Mouse (Mus musculus) spleen, adult 2 months (tissue): Measurements from ENCODE around the gene Slc44a2.

Experiments
- CTCF ChIP-seq: fragments of 200-500 bp; IDR thresholded peaks from 2 replicates; pipeline ENCODE4 v1.5.1; 2011; ENCODE audit warnings: mild to moderate bottlenecking, inconsistent platforms; ENCODE audit not compliant: insufficient read depth, insufficient read length, insufficient replicate concordance; ENCODE audit errors: extremely low read depth
- POLR2A ChIP-seq: fragments of 200-500 bp; IDR thresholded peaks from 2 replicates; pipeline ENCODE4 v1.6.1; 2011; ENCODE audit warnings: low read depth, low read length, inconsistent platforms

GRCm38 (mm10) chr9:21346627-21347365, 26.3 kb downstream of the Slc44a2 start:
- TF ChIP-seq CTCF = no peak
- TF ChIP-seq POLR2A = no peak
